Mouse (Mus musculus): ENCODE data around the gene Car5a. TPM values are rescaled to one million over a fixed set of nuclear protein-coding genes. Genes with fewer than 3 reads are reported as not detected.

Gene Car5a
- polyA plus RNA-seq, 1 experiment from 2014 or later: not detected

DNA sequence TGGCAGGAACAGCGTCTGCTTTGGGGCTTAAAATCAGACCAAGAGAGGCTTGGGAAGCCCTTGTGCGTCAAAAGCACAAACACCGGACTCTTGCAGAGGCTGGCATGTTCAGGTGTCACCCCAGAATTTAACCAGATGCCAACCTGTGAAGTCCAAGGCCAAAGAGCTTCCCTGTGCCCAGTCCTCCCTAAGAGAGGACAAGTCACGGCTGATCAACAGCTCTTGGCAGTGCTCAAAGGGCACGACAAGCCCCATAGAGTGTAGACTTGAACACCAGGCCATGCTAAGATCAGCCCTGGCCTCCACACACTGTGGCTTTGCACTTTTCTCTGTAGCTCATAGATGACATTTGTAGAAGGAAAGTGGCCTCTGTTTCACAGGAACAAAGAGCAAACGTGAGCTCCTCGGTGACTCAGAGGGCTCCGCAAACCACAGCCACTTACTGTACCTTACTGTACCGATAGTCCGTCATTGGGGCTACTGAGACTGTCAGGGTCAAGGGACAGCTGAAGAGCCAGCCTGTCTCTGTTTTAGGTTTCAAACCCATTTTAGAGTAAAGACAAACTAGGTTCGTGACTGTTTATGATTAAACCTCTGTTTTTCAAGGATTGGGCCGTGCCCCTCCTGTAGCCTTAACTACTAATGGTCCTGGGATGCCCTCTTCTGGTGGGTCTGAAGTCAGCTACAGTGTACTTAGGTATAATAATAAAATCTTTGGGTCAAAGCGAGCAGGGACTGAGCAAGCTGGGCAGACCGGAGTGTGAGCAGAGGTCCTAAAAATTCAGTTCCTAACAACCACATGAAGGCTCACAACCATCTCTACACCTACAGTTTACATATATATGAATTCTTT lies 11.8 kb downstream of the Car5a start:
- Histone ChIP-seq H3K36me3 (no peaks in the 10 kb centered on the region), H3K9ac (no peak overlapping the region), H3K27me3 (replicated peaks) (no peaks in the 10 kb centered on the region), H3K27ac (ENCODE audit: poor library complexity, severe bottlenecking) (no peak overlapping the region), H3K4me2 (no peak overlapping the region), H3K4me3 (no peak overlapping the region), H3K9me3 (replicated peaks) (no peaks in the 10 kb centered on the region), H3K4me1 (replicated peaks) (peaks cover 15% of the 10 kb centered on the region)
- no peak for ATAC-seq (ENCODE audit: insufficient number of reproducible peaks, low FRiP score)
- 81% methylated on average over 14 of the region's 14 CpGs for WGBS

DNA sequence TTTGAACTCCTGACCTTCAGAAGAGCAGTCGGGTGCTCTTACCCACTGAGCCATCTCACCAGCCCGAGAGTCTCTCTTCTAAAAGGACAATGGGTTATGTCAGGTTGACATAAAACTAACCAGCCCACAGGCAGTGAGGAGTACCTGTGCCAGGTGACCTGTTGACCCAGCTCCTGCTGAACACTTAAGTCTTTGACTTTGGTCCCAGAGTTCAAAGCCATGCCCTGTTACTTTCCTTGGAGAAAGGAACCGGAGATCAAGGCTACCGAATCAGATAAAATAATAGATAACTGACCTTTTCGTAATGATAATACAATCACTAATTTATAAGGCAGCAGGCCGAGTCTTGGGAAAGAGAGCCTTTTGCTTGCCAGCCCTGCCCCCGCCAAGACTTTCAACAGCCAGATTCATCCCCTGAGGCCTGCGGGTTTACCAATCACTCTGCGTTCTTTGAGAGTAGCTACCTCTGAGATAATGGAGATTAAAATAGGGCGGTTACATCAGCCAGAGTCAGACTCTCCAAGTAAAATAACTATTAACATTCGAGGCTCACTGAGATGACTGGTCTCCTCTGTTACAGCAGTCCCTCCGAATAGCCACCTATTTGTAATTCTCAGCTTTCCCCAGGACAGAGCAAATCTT lies 12.6 kb downstream of the Car5a start:
- no peaks in the 10 kb centered on the region for H3K36me3 ChIP-seq
- no peak for ATAC-seq (ENCODE audit: insufficient number of reproducible peaks, low FRiP score)
- H3K4me3 ChIP-seq: no peak overlapping the region
- no peak overlapping the region for H3K27ac ChIP-seq (ENCODE audit: poor library complexity, severe bottlenecking)
- H3K27me3 ChIP-seq (replicated peaks): no peaks in the 10 kb centered on the region
- H3K4me2 ChIP-seq: no peak overlapping the region
- no peak overlapping the region for H3K9ac ChIP-seq
- H3K9me3 ChIP-seq (replicated peaks): no peaks in the 10 kb centered on the region
- WGBS: 63% methylated on average over 12 of the region's 12 CpGs
- peaks cover 15% of the 10 kb centered on the region for H3K4me1 ChIP-seq (replicated peaks)

DNA sequence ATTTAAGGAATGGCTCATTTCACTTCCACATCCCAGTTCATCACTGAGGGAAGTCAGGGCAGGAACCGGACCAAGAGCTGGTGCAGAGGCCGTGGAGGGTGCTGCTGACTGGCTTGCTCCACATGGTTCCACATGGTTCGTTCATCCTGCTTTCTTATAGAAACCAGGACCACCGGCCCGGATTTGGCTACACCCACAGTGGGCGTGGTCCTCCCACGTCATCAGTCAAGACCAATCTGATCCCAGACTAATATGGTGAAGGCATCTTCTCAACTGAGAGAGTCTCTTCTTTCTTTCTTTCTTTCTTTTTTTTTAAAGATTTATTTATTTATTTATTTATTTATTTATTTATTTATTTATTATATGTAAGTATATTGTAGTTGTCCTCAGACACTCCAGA lies 13.1 kb downstream of the Car5a start:
- Histone ChIP-seq H3K9ac (no peak overlapping the region), H3K9me3 (replicated peaks) (no peaks in the 10 kb centered on the region), H3K36me3 (no peaks in the 10 kb centered on the region), H3K27me3 (replicated peaks) (no peaks in the 10 kb centered on the region), H3K4me1 (replicated peaks) (peaks cover 15% of the 10 kb centered on the region), H3K27ac (ENCODE audit: poor library complexity, severe bottlenecking) (no peak overlapping the region), H3K4me3 (no peak overlapping the region), H3K4me2 (no peak overlapping the region)
- WGBS: 80% methylated on average over 7 of the region's 7 CpGs
- ATAC-seq (ENCODE audit: insufficient number of reproducible peaks, low FRiP score): no peak

DNA sequence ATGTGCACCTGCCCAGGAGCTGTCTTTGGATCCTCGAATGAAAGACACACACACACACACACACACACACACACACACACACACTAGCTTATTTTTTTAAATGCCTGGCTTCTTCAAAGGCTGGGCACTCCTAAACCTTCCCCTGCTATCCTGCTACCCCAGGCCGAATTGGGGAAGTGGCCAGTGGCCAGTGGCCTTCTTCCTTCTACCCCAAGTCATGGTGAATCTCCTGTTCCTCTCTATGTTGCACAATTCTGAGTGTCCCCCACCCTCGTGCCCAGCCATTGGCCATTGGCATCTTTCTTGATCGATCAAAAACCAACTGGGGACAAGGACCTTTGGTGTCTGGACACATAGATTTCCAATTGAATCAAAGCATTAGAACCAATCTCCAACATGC lies 14.7 kb downstream of the Car5a start:
- no peaks in the 10 kb centered on the region for H3K36me3 ChIP-seq
- WGBS: 71% methylated on average over 4 of the region's 4 CpGs
- H3K4me2 ChIP-seq: no peak overlapping the region
- no peak overlapping the region for H3K4me3 ChIP-seq
- peaks cover 5% of the 10 kb centered on the region; the same call in 1 of the 2 replicates for H3K4me1 ChIP-seq (replicated peaks)
- H3K27me3 ChIP-seq (replicated peaks): no peaks in the 10 kb centered on the region
- H3K27ac ChIP-seq (ENCODE audit: poor library complexity, severe bottlenecking): no peak overlapping the region
- no peaks in the 10 kb centered on the region for H3K9me3 ChIP-seq (replicated peaks)
- H3K9ac ChIP-seq: no peak overlapping the region
- no peak for ATAC-seq (ENCODE audit: insufficient number of reproducible peaks, low FRiP score)

DNA sequence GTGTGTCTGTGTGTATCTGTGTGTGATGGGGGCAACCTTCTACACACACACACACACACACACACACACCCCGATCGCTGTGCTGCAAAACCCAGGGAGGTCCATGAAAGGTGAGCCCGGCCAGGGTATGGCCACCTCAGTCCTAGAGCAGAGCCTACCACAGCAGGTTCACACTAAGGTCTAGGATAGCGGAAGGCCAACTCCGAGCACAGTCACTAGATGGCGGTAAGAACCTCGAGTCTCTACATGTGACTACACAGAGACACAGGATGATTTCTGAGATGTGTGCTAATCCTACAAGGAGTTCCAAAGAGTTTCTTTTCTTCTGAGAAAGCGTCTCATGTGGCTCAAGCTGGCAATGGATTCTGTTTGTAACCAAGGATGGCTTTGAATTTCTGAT lies 17.4 kb downstream of the Car5a start:
- Histone ChIP-seq H3K9me3 (replicated peaks) (no peaks in the 10 kb centered on the region; the same call in 1 of the 2 replicates), H3K4me1 (replicated peaks) (0 out of 2 replicates have a peak, but pooled peaks cover under 1% of the 10 kb centered on the region), H3K4me3 (no peak overlapping the region), H3K27me3 (replicated peaks) (no peaks in the 10 kb centered on the region; the same call in 1 of the 2 replicates), H3K36me3 (no peaks in the 10 kb centered on the region), H3K9ac (no peak overlapping the region), H3K4me2 (no peak overlapping the region), H3K27ac (ENCODE audit: poor library complexity, severe bottlenecking) (no peak overlapping the region)
- WGBS: 32% methylated on average over 8 of the region's 8 CpGs
- ATAC-seq (ENCODE audit: insufficient number of reproducible peaks, low FRiP score): no peak

DNA sequence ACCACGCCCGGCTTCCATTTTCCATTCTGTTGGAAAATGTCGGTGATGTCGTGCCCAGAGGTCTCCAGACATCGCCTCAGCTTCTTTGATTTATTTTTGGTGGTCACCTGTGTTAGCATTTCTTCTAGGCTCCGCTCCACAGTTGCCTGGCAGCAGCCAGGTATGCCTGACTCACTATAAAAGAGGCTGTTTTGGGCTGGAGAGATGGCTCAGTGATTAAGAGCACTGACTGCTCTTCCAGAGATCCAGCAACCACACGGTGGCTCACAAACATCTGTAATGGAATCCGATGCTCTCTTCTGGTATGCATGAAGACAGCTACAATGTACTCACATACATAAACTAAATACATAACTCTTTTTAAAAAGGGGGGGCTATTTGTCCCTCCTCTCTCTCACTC lies 18.4 kb downstream of the Car5a start:
- Histone ChIP-seq H3K4me2 (no peak overlapping the region), H3K36me3 (no peaks in the 10 kb centered on the region), H3K27ac (ENCODE audit: poor library complexity, severe bottlenecking) (no peak overlapping the region), H3K4me3 (no peak overlapping the region), H3K27me3 (replicated peaks) (no peaks in the 10 kb centered on the region; the same call in 1 of the 2 replicates), H3K9ac (no peak overlapping the region), H3K9me3 (replicated peaks) (no peaks in the 10 kb centered on the region; the same call in 1 of the 2 replicates), H3K4me1 (replicated peaks) (0 out of 2 replicates have a peak, but pooled peaks cover 3% of the 10 kb centered on the region)
- 63% methylated on average over 8 of the region's 8 CpGs for WGBS
- ATAC-seq (ENCODE audit: insufficient number of reproducible peaks, low FRiP score): no peak

DNA sequence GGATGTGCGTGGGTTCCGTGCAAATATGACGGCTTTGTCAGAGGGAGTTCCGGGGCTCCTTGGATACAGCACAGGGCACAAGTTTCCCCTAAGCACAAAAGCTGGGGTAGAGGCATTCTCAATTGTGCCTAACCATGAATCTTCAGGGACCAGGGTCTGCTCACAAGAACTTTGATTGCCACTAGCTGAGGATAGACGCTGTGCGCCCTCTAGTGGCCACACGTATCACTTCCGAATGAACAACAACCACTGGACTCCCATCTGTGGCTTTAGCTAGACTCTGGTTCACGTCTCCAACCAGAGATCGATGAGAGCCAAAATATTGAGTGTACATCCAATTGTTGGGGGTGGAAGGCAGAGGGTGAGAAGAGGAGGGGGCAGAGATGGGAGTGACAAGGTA lies 19.1 kb downstream of the Car5a start:
- Histone ChIP-seq H3K36me3 (no peaks in the 10 kb centered on the region), H3K27ac (ENCODE audit: poor library complexity, severe bottlenecking) (no peak overlapping the region), H3K9ac (no peak overlapping the region), H3K4me3 (no peak overlapping the region), H3K4me2 (no peak overlapping the region), H3K4me1 (replicated peaks) (0 out of 2 replicates have a peak, but pooled peaks cover 3% of the 10 kb centered on the region), H3K27me3 (replicated peaks) (no peaks in the 10 kb centered on the region; the same call in 1 of the 2 replicates), H3K9me3 (replicated peaks) (no peaks in the 10 kb centered on the region; the same call in 1 of the 2 replicates)
- no peak for ATAC-seq (ENCODE audit: insufficient number of reproducible peaks, low FRiP score)
- 32% methylated on average over 10 of the region's 10 CpGs for WGBS

DNA sequence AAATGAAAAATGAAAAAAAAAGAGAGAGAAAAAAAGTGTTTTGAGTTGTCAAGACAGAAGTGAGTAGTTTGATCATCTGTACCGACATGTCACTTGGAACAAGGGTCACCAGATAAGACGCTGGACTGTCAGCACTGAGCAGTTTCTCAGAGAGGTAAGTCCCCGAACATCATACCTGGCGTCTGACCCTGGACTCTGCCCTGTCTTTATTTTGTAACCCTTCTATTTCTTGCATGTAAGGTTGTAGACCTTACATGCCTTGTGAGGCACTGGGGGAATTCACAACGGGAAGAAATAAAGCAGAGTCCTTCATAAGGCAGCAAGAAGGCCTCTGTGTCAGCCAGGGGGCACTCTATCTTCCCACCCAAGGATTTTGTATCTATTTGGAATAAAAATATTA lies 20.0 kb downstream of the Car5a start:
- Histone ChIP-seq H3K4me2 (no peak overlapping the region), H3K4me1 (replicated peaks) (0 out of 2 replicates have a peak, but pooled peaks cover 7% of the 10 kb centered on the region), H3K4me3 (no peak overlapping the region), H3K36me3 (no peaks in the 10 kb centered on the region), H3K9me3 (replicated peaks) (no peaks in the 10 kb centered on the region; the same call in 1 of the 2 replicates), H3K27ac (ENCODE audit: poor library complexity, severe bottlenecking) (no peak overlapping the region), H3K27me3 (replicated peaks) (no peaks in the 10 kb centered on the region; the same call in 1 of the 2 replicates), H3K9ac (no peak overlapping the region)
- no peak for ATAC-seq (ENCODE audit: insufficient number of reproducible peaks, low FRiP score)
- WGBS: 70% methylated on average over 5 of the region's 5 CpGs

DNA sequence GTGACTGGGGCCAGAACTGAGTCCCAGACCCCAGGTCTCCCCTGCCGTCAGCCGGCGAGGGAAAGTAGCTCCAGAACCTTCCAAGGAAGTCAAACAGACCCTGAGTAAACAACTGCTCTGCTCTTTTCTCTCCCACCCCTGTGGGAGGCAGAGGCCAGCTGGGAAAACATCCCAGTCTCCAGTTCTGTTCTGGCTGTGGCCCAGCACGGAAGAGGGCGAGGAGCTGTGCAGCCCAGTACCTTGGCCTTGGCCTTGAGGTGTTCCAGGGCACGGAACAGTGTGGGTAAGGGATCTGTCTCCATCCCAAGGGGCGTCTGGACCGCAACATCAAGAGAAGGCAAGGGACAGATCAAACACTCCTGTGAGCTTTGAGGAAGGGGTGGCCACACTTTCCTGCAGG lies 22.6 kb downstream of the Car5a start:
- 38% methylated on average over 8 of the region's 8 CpGs for WGBS
- peak; percentile 74 for ATAC-seq (ENCODE audit: insufficient number of reproducible peaks, low FRiP score)

DNA sequence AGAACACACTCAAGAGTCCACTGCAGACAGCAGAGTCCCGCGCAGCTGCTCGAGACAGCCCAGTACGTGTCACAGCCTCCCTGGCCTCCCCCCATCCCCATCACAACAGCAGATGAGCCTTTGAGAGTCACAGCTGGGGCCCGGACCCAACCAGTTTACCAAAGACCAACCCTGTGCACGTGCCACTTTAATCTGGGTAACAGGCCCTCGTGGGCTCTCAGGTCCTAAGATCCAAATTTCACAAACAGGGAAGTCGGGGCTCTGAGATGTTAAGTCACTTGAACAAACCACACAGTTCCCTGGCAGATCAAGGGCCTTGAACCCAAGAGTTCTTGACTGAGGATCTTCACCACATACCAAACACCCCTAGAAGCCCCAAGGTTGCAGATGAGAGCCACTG lies 23.1 kb downstream of the Car5a start:
- peak overlapping the region; percentile 65; the same call in 1 of the 2 replicates for H3K27ac ChIP-seq (ENCODE audit: poor library complexity, severe bottlenecking)
- no peaks in the 10 kb centered on the region for H3K36me3 ChIP-seq
- H3K4me1 ChIP-seq (replicated peaks): 0 out of 2 replicates have a peak, but pooled peaks cover 7% of the 10 kb centered on the region
- no peak overlapping the region for H3K9ac ChIP-seq
- H3K4me3 ChIP-seq: no peak overlapping the region
- no peak for ATAC-seq (ENCODE audit: insufficient number of reproducible peaks, low FRiP score)
- H3K27me3 ChIP-seq (replicated peaks): no peaks in the 10 kb centered on the region; the same call in 1 of the 2 replicates
- H3K4me2 ChIP-seq: no peak overlapping the region
- no peaks in the 10 kb centered on the region; the same call in 1 of the 2 replicates for H3K9me3 ChIP-seq (replicated peaks)
- WGBS: 78% methylated on average over 8 of the region's 8 CpGs

More for the DNA sequence above, 22.6 kb downstream of the Car5a start:
- Histone ChIP-seq H3K9ac (no peak overlapping the region), H3K27me3 (replicated peaks) (no peaks in the 10 kb centered on the region; the same call in 1 of the 2 replicates), H3K36me3 (no peaks in the 10 kb centered on the region), H3K4me3 (no peak overlapping the region), H3K9me3 (replicated peaks) (no peaks in the 10 kb centered on the region; the same call in 1 of the 2 replicates), H3K27ac (ENCODE audit: poor library complexity, severe bottlenecking) (peak overlapping the region; percentile 65; the same call in 1 of the 2 replicates), H3K4me1 (replicated peaks) (0 out of 2 replicates have a peak, but pooled peaks cover 7% of the 10 kb centered on the region), H3K4me2 (no peak overlapping the region)

DNA sequence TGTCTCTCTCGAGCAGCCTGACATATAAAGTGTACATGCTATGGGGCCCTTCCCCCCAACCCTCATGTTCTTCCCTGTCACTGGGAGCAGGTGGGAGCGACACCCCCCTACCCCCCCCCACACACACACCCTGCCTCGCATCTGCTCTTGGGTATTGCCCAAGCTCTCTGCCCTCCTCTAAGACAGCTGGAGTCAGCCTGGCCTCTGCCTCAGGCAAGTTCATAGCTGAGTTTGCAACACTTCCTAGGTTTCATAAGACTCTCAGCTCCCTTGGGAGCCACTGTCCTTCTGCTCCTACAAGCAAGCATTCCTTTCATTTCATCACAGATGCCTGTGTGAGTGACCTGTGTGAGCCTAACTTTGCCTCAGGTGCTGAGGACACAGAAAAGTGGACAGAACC lies 25.0 kb downstream of the Car5a start:
- Histone ChIP-seq H3K4me3 (no peak overlapping the region), H3K27me3 (replicated peaks) (no peaks in the 10 kb centered on the region; the same call in 1 of the 2 replicates), H3K27ac (ENCODE audit: poor library complexity, severe bottlenecking) (no peak overlapping the region), H3K4me2 (no peak overlapping the region), H3K4me1 (replicated peaks) (0 out of 2 replicates have a peak, but pooled peaks cover 7% of the 10 kb centered on the region), H3K9ac (no peak overlapping the region), H3K36me3 (no peaks in the 10 kb centered on the region), H3K9me3 (replicated peaks) (no peaks in the 10 kb centered on the region; the same call in 1 of the 2 replicates)
- WGBS: 56% methylated on average over 3 of the region's 3 CpGs
- no peak for ATAC-seq (ENCODE audit: insufficient number of reproducible peaks, low FRiP score)
